Mouse (Mus musculus): ENCODE results near the gene Scube1. TPM values are rescaled to one million over a fixed set of nuclear protein-coding genes. Genes with fewer than 3 reads are reported as not detected.

Gene Scube1
- total and polyA plus RNA-seq, 2 experiments from 2014 or later, result 9.7 to 28.1 TPM

DNA sequence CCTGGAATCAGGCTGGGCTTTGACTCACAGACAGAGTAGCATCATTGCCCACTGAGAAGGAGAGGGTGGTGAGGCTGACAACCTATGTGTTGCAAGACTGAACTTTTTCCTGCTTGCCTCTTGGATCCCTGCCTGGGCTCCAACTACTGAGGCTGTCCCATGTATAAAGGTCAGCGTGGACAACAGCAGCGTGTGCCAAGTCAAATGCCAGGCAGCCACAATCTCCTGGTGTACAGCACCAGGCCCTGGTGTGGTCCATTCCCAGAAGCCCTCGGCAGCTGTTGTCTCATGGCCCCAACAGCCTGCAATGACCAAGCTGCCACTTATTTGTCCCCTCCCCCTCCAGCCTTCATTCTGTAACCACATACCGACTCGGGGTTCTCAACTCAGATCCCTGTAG, 153.2 kb downstream of the Scube1 start:
- Histone ChIP-seq H3K27ac (ENCODE audit: low read depth, low read length) (no peak overlapping the region), H3K36me3 (ENCODE audit: insufficient read depth) (peaks cover 16% of the 10 kb centered on the region), H3K4me1 (ENCODE audit: insufficient read depth) (no peaks in the 10 kb centered on the region), H3K4me3 (ENCODE audit: low read depth, low read length) (no peak overlapping the region), H3K9ac (no peak overlapping the region), H3K4me2 (ENCODE audit: low read depth) (no peak overlapping the region), H3K27me3 (ENCODE audit: insufficient read depth, low read length) (no peaks in the 10 kb centered on the region), H3K9me3 (ENCODE audit: low read length) (no peaks in the 10 kb centered on the region)
- no peak for TF ChIP-seq CTCF (IDR thresholded peaks at IDR 0.05; ENCODE audit: low read depth)
- DNase-seq (no peak), ATAC-seq (no peak)
- 85% methylated on average over 5 of the region's 5 CpGs for WGBS

- no peak overlapping the region for H3K4me2 ChIP-seq (ENCODE audit: low read depth)
- H3K27ac ChIP-seq (ENCODE audit: low read depth, low read length), result no peak overlapping the region
- WGBS, result 67% methylated on average over 2 of the region's 2 CpGs
- H3K4me1 ChIP-seq (ENCODE audit: insufficient read depth), result no peaks in the 10 kb centered on the region
- H3K4me3 ChIP-seq (ENCODE audit: low read depth, low read length), result no peak overlapping the region
- no peak overlapping the region for H3K9ac ChIP-seq
- 0 out of 2 replicates have a peak, but pooled peaks have one; percentile 16 for TF ChIP-seq CTCF (IDR thresholded peaks at IDR 0.05; ENCODE audit: low read depth)
- peaks cover 6% of the 10 kb centered on the region; the same call in 1 of the 2 replicates for H3K36me3 ChIP-seq (ENCODE audit: insufficient read depth)
- no peaks in the 10 kb centered on the region for H3K27me3 ChIP-seq (ENCODE audit: insufficient read depth, low read length)
- ATAC-seq, result no peak
- no peaks in the 10 kb centered on the region for H3K9me3 ChIP-seq (ENCODE audit: low read length)
- no peak for DNase-seq
These were observed 154.2 kb downstream of the Scube1 start for GRCm38 (mm10) chr15:83570641-83571040.

DNA sequence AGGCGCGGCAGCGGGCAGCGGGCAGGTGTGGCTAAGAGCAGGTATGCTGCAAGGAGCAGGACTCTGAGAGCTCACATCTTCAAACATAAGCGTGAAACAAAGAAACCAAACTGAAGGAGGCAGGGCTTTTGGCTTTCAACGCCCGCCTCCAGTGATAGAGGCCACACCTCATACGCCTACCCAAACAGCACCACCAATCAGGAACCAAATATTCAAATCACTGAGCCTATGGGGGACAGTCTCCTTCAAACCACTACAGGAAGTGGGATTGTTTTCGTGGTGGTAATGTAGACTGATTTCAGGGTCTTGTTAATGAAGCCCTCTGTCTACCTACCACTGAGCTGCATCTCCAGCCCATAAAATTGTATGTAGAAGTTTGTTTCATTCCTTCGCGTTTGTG, 155.1 kb downstream of the Scube1 start:
- WGBS, result 63% methylated on average over 11 of the region's 11 CpGs
- ATAC-seq (no peak), DNase-seq (no peak)
- Histone ChIP-seq H3K9ac (no peak overlapping the region), H3K4me1 (ENCODE audit: insufficient read depth) (no peaks in the 10 kb centered on the region), H3K27me3 (ENCODE audit: insufficient read depth, low read length) (no peaks in the 10 kb centered on the region), H3K27ac (ENCODE audit: low read depth, low read length) (no peak overlapping the region), H3K9me3 (ENCODE audit: low read length) (no peaks in the 10 kb centered on the region), H3K4me3 (ENCODE audit: low read depth, low read length) (no peak overlapping the region), H3K36me3 (ENCODE audit: insufficient read depth) (no peaks in the 10 kb centered on the region), H3K4me2 (ENCODE audit: low read depth) (no peak overlapping the region)
- TF ChIP-seq CTCF (IDR thresholded peaks at IDR 0.05; ENCODE audit: low read depth), result no peak

- no peak for DNase-seq
- peaks cover 7% of the 10 kb centered on the region; the same call in 1 of the 2 replicates for H3K27me3 ChIP-seq (ENCODE audit: insufficient read depth, low read length)
- H3K27ac ChIP-seq (ENCODE audit: low read depth, low read length), result no peak overlapping the region
- 97% methylated on average over 5 of the region's 5 CpGs for WGBS
- TF ChIP-seq CTCF (IDR thresholded peaks at IDR 0.05; ENCODE audit: low read depth), result no peak
- H3K4me3 ChIP-seq (ENCODE audit: low read depth, low read length), result no peak overlapping the region
- peaks cover 8% of the 10 kb centered on the region for H3K4me1 ChIP-seq (ENCODE audit: insufficient read depth)
- H3K4me2 ChIP-seq (ENCODE audit: low read depth), result no peak overlapping the region
- no peaks in the 10 kb centered on the region for H3K9me3 ChIP-seq (ENCODE audit: low read length)
- no peaks in the 10 kb centered on the region for H3K36me3 ChIP-seq (ENCODE audit: insufficient read depth)
- no peak for ATAC-seq
- H3K9ac ChIP-seq, result no peak overlapping the region
These were observed 156.3 kb downstream of the Scube1 start for GRCm38 (mm10) chr15:83568544-83568943.

DNA sequence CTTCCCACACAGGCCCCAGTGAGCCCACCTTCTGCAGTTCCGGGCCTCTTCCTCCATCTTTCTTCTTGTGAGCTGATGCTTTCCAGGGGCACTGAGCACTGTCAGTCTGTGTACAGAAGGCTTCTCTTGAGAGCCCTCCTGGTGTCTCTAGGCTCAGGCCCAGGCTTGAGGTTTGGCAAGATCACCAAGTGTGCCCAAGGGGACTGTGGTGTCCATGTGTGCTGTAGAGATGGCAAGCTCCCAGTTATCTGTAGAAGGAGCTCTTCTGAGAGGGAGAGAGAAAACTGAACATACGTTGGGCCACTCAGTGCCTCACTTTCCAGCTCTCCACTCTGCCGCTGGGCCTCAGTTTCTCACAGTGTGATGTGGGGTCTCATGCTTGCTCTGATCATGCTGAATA, 157.1 kb downstream of the Scube1 start:
- ATAC-seq, result no peak
- TF ChIP-seq CTCF (IDR thresholded peaks at IDR 0.05; ENCODE audit: low read depth), result no peak
- 90% methylated on average over 3 of the region's 3 CpGs for WGBS

GRCm38 (mm10) chr15:83566006-83566405, 158.8 kb downstream of the Scube1 start:
- ATAC-seq, result no peak
- WGBS, result 77% methylated on average over 5 of the region's 5 CpGs

More for the DNA sequence above, 157.1 kb downstream of the Scube1 start:
- no peak for DNase-seq
- Histone ChIP-seq H3K4me1 (ENCODE audit: insufficient read depth) (peaks cover 11% of the 10 kb centered on the region), H3K9me3 (ENCODE audit: low read length) (no peaks in the 10 kb centered on the region), H3K4me3 (ENCODE audit: low read depth, low read length) (no peak overlapping the region), H3K4me2 (ENCODE audit: low read depth) (no peak overlapping the region), H3K36me3 (ENCODE audit: insufficient read depth) (no peaks in the 10 kb centered on the region), H3K9ac (no peak overlapping the region), H3K27ac (ENCODE audit: low read depth, low read length) (no peak overlapping the region), H3K27me3 (ENCODE audit: insufficient read depth, low read length) (peaks cover 7% of the 10 kb centered on the region; the same call in 1 of the 2 replicates)

DNA sequence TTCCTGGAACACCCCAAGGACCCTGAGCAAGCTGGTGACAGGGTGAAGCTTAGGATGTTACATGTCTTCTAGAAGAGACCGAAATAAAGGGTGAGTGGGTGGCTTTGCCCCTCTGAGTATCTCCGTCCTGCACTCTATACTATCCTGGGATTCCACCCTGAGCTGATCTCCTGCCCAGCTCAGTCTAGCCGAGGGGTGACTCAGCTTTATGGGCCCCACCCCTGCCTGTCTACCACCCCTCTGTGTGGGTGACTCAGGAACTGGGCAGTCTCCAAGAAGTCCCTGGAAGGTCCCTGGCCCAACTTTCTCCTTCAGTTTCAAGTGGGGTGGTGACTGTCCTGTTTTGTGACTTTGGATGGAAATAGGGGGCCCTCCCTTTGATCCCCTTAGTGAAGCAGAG, 159.4 kb downstream of the Scube1 start:
- Histone ChIP-seq H3K4me3 (ENCODE audit: low read depth, low read length) (no peak overlapping the region), H3K4me2 (ENCODE audit: low read depth) (no peak overlapping the region), H3K9ac (no peak overlapping the region), H3K4me1 (ENCODE audit: insufficient read depth) (peaks cover 11% of the 10 kb centered on the region), H3K9me3 (ENCODE audit: low read length) (no peaks in the 10 kb centered on the region), H3K27me3 (ENCODE audit: insufficient read depth, low read length) (peaks cover 7% of the 10 kb centered on the region; the same call in 1 of the 2 replicates), H3K36me3 (ENCODE audit: insufficient read depth) (no peaks in the 10 kb centered on the region), H3K27ac (ENCODE audit: low read depth, low read length) (no peak overlapping the region)
- DNase-seq (no peak), ATAC-seq (no peak)
- no peak for TF ChIP-seq CTCF (IDR thresholded peaks at IDR 0.05; ENCODE audit: low read depth)
- 85% methylated on average over 3 of the region's 3 CpGs for WGBS

More at GRCm38 (mm10) chr15:83566006-83566405, 158.8 kb downstream of the Scube1 start:
- peaks cover 11% of the 10 kb centered on the region for H3K4me1 ChIP-seq (ENCODE audit: insufficient read depth)
- no peak overlapping the region for H3K27ac ChIP-seq (ENCODE audit: low read depth, low read length)
- no peak overlapping the region for H3K4me2 ChIP-seq (ENCODE audit: low read depth)
- H3K9me3 ChIP-seq (ENCODE audit: low read length), result no peaks in the 10 kb centered on the region
- H3K36me3 ChIP-seq (ENCODE audit: insufficient read depth), result no peaks in the 10 kb centered on the region
- H3K4me3 ChIP-seq (ENCODE audit: low read depth, low read length), result no peak overlapping the region
- no peak overlapping the region for H3K9ac ChIP-seq
- TF ChIP-seq CTCF (IDR thresholded peaks at IDR 0.05; ENCODE audit: low read depth), result no peak
- peaks cover 7% of the 10 kb centered on the region; the same call in 1 of the 2 replicates for H3K27me3 ChIP-seq (ENCODE audit: insufficient read depth, low read length)
- no peak for DNase-seq

All from forebrain, postnatal 0 days (tissue).